Mouse (Mus musculus): ENCODE results near the gene Fbxl13.
"Not testable (repeated sequence)": the region's sequence is repeated elsewhere in the genome, so short reads cannot be mapped to it uniquely, and the experiment has no call there.

Fbxl13 gene

DNA sequence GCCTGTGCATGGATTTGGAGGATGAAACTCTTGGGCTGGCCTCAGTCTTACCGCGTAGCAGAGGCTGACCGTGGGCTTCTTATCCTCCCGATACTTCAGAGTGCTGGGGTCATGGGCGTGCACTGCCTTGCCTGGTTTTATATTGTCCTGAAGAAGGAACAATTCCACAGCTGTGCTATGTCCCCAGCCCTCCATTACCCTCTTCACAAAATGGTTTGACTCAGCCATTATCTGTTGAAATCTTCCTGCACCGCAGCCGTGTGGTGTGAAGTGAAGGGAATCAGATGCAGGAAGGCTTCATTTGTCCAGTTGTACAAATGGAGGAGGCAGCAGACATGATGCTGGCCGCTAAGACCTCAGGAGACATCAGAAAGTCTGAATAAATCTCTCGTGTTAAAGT lies 11.5 kb upstream of the Fbxl13 start:
- no peak for DNase-seq (ENCODE audit: low spot score)

DNA sequence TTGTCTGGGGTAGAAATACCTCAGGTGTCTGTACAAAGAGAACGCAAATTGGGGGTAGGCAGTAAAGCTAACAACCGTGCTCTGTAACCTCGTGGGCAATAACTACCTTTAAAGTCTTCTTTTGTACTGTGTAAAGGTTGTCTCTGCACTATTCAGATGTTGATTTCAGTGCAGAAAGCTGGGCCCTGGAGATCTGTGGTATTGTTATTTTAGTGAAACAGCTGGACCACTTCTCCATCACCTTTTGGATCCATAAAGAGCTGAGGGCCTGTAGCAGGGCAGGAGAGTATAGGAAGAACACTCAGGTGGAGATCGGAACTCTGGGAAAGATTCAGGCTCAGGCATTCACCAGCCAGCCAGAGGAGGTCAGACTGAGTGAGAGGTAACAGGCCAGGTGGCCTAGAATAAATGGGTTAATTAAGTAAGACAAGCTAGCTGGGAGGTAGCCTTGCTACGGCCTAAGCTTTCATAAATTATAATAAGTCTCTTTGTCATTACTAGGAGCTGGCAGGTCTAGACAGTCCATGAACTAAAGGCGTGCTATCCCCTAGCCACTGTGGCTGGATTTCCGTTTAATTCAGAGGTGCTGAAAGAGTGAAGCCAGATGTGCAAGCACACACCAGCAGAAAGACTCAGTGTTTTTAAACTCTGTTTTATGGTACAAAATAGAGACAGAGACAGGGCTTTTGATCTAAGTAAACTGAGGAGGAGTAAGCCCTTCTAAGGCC lies 6.6 kb upstream of the Fbxl13 start:
- no peak for DNase-seq (ENCODE audit: low spot score)

DNA sequence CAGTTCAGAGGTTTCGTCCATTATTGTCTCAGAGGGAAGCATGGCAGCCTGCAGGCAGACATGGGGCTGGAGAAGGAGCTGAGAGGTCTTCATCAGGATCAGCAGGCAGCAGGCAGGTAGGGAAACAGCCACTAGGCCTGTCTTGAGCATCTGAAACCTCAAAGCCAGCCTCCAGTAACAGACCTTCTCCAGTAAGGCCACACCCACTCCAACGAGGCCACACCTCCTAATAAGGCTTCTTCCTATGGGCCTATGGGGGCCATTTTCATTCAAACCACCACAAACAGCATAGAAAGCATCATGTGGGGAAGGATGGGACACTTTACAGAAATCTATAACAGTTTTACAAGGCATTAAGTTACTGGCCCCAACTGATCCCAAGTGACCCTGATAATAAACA lies 5.3 kb upstream of the Fbxl13 start:
- no peak for DNase-seq (ENCODE audit: low spot score)

DNA sequence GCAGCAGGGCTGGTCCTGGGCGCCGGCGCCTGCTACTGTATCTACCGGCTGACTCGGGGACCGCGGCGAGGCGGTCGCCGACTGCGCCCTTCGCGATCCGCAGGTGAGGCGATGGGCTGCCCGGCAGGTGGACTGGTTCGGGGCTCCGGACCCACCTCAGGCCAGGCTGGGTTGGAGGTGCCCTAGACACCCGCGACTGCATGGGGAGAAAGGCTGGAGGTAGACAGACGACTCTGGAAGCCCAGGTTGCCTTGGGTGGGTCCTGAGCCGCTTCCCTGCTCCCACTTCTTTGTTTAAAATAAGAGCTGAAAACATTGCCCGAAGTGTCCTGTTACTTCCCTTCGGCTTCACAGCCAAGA lies 678 bp upstream of the Fbxl13 start:
- no peak for DNase-seq (ENCODE audit: low spot score)

DNA sequence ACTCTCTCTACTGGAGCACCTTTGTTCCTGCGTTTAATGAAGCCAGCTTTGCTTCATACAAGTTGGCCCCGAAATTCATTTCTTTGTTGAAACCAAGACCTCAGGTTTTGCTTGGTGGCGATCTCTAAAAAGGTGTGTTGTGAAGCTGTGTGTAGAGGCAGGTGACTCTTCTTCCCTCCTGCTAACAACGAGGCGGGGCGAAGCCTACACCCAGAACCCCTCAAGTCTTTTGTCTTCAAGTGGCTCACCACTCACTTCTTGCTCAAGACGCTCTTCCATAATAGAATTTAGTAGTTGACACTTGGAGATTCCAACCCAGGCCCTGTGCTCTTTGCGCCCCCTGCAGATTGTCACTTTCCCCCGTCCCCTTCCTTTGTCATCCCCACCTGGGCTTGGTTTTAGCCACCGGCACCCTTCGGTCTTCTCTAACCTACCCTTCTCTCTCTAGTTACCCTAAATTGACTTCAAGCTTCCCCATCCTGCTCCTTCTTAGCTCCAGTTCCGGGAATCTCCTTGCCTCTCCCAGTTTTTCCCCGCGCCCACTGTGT lies 469 bp downstream of the Fbxl13 start:
- no peak for DNase-seq (ENCODE audit: low spot score)

DNA sequence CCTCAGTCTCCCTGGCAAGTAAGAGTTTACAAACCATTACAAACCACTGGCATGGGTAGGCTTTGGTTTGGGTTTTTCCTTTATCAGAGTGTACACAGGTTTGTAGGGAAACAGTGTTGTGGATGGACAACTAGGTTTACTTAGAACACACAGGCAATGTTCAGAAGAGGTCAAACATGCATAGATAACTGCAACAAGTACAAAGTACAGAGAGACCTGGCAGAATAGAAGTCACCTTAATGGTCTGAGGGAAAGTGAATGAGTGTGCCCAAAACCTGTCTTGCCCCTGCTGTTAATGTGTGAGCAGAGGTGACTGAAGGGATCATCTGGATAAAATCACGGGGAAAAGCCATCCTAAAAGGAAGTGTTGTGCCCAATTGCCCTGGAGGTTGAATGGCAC lies 1.8 kb downstream of the Fbxl13 start:
- DNase-seq (ENCODE audit: low spot score) = no peak

DNA sequence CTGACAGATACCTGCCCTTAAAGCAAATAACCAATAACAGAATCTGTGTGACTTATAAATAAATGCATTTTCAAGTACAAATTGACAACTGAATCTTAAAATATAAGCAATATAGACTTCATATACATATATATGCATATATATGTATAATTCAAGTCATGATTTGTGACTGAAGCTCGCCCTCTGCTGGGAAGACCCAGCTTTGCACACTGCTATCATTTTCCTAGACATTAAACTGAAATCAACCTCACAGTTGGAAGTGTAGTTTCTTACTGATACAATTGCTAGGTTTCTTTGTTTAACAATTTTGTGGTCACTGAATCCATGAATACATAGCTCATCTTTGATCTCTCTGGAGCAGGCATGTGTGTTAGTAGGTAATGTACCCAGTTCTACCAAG lies 4.5 kb downstream of the Fbxl13 start:
- peak; percentile 64 for DNase-seq (ENCODE audit: low spot score)

DNA sequence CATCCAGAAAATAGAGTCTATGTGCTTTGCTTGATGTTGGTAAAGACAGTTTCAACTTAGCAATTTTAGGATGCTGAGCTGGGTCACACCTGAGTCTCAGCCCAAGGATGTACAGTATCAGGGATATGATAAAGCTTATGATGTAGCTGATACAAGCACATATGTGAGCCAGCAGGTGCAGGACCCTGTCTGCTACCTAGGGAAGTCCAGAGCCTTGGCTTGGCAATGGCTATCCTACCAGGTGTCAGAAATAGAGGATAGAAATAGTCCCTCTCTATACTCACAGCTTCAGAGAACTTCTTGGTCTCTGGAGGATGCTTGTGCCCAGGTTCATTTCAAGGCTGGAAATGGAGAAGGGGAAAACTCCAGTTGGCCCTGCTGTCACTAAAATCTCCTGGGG lies 19.5 kb downstream of the Fbxl13 start:
- no peak for DNase-seq (ENCODE audit: low spot score)

DNA sequence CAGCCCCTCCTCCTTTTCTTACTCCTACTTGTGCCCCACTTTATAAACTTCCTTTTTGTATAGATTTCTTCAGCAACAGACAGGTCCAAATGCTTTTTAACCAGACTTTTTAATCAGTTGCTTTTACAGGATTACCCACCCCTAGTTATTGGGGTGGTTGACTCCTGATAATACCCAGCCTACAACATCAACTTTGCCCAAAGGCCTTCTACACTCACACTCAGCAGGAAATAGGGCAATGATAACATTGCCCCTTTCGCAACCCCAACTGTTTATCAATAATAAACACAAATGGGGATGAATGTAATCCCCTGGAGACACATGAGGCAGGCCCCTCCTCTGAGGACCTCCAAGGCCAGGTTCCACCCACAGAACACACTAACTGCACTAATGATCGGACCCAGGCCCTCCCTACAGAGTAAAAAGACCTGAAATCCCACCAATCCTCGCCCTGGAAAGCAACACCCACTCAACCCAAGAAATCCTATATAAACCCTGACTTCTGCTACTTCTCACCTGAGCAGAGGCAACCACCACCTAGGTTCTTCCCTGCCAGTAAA lies 28.9 kb downstream of the Fbxl13 start:
- no peak for DNase-seq (ENCODE audit: low spot score)

DNA sequence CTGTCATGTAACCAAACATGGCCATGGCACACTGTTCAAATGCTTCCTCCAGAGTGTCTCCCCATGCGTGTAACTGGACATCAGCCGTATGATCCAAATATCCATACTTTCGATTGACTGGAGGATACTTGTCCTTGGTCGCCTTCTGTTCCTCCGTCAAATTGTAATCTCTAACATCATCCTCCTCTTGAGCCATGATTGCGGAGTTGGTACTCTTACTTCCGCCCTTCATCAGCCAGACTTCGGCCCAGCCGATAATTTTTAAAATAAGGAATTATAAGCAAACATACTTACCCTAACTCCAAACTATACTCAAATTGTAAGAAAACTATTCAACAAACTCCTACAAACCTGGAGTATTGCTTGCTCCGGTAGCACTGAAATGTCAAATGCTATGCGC lies 31.1 kb downstream of the Fbxl13 start:
- DNase-seq (ENCODE audit: low spot score) = not testable (repeated sequence)

DNA sequence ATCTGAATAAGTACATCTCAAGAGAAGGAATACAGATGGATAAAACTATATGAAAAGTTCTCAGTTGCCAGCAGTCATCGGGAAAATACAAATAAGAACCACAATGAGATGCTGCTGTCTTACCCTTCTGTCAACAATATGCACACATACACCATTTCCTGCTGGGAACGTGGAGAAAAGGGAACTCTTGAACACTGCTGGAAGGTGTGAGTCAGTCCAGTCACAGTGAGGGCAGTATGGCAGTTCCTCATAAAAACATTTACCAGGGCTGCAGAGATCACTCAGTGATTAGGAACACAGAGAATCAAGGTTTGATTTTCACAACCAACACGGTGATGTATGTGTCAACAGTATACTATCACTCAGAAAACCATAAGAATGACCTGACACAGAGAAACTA lies 34.4 kb downstream of the Fbxl13 start:
- DNase-seq (ENCODE audit: low spot score) = no peak

DNA sequence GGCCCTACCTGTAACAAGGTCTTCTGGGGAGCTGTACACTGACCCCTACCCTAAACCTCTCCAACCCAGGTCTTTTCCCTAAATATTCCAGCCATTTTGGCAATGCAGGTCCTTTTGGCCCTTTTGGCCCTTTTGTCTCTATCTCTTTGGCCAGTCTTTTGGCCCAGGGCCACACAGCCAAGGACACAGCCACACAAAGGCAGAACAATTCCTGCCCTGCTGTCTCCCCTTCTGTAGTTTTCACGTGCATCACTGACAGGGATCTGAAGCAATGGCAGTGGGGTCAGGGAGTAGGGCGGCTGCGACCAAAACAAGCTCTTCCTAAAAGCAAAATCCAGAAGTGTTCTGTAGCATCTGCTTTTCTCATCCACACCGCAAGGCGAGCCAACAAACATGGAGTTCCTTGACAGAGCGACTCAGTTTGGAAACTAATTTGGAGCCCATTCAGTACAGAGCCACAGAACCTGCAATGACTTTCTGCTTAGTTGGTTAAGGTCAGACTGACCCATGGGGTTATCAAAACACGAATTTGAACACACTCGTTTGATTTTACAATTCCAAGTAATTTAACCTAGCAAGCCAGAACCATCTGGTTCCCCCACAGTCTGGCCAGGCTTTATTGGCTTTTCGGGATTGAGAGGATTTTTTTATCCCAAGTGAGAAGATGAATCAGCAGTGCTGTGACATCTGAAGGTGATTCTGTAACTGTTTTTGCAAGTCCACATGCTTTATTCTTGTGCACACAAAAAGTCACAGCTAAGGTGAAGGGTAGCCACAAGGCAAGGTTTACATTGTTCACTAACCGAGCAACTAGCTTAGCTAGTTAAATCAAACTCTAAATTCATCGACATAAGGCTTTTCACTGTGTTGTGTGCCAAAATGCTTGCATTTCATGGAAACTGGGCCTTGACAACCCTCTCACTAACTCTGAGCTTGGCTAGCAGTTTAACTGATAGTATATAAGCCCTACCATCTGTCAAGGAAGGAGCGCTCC lies 36.8 kb downstream of the Fbxl13 start:
- DNase-seq (ENCODE audit: low spot score) = peak; percentile 23

DNA sequence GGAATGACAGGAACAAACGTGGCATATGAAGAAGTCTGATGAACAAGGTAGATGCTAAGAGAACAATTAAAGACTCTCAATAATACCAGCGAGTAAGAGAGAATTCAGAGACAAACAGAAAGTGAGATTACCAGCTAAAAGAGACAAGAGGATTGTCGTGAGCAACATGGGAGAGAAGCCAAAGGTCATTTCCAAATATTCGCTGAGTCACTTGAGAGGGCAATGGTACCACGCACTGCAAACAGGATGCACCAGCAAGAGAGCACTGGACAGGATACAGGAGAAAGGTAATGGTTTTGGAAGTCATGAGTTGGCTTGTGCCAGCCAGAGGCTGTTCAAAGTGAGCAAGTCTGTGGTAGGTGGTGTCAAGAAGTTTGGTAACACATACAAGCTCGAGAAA lies 39.5 kb downstream of the Fbxl13 start:
- DNase-seq (ENCODE audit: low spot score) = no peak

DNA sequence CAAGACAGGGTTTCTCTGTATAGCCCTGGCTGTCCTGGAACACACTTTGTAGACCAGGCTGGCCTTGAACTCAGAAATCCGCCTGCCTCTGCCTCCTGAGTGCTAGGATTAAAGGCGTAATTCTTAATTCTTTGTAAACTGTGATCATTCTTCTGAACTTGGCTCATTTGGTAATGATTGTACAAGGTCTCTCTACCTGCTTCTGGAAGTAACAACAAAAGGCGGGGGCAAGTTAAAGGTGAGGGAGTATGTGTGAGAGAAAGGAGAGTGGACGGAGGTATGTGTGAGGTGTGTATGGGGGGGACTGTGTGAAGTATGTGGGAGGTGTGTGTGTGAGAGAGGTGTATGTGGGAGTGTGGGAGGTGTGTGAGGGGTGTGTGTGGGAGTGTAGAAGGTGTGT lies 45.5 kb downstream of the Fbxl13 start:
- no peak for DNase-seq (ENCODE audit: low spot score)

DNA sequence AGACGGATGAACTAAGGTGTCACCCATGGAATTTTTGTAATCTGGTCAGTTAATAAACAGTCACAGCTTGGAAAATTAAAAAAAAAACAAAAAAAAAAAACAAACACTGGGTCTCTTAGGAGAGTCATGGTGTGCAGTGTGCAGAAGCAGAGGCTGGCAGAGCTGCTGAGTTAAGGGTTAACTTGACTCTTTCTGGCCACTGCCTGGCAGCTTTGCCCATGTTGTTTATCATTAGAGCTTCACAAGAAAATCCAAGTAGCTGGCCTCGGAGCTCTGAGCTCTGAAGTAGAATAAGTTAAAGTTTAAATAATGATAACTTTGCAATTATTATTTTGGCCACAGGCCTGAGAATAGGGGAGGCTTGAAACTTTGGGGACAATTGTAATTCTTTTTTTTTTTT lies 45.9 kb downstream of the Fbxl13 start:
- not testable (repeated sequence) for DNase-seq (ENCODE audit: low spot score)

DNA sequence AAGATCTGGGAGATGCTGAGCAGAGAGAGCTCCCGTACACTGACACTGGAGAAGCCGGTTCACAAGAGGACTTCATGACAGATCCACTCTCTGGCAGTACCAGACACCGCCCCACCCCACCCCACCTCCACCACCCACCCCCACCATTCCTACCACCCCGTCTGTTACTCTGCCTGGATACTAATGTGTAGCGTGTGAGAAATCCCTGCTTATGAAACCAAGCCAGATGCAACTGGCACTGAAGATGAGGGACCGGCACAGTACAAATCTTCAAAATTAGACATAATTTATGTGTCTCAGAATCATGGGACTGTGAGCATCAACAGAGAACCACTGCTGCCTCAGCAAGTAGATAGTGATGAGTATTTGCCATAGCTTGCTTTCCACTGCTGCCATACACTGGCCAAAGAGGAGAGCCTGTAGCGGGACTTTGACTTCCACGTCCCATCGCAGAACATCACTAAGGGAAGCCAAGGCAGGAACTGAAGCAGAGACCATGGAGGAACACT lies 52.2 kb downstream of the Fbxl13 start:
- no peak for DNase-seq (ENCODE audit: low spot score)

DNA sequence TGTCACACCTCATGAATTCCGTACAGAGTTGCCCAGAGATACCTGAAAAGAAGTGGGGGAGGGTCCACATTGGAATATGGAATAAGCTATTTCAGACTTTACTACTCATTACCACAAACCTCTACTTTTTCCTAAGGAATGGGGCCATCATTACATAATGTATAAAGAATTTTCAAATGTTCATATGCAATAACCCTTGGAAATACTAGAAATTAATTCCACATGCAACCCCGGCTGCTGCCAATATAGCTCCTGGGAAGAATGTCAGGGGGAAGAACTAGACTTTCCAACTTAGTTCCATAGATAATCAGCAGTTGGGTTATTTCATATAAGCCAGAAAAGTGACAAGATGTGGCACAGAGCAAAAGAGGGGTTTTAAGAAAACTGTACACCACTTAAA lies 53.3 kb downstream of the Fbxl13 start:
- no peak for DNase-seq (ENCODE audit: low spot score)

DNA sequence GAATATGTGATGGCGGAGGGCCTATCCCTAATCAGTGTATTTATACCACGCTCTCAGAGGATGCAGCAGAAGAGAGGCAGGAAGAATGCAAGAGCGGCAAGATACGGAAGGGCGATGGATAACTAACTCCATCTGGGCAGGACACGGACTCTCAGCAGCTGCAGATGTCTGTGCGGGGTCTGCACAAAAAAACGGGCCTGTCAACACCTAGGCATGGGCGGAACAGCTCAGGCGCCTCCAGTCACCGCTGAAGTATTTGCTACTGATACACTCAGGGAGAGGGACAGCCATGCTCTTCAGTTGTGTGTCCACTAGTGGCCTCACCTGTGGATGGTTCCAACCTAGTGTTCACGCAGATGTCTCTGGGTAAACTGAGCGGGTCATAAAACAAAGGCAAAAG lies 57.2 kb downstream of the Fbxl13 start:
- no peak for DNase-seq (ENCODE audit: low spot score)

DNA sequence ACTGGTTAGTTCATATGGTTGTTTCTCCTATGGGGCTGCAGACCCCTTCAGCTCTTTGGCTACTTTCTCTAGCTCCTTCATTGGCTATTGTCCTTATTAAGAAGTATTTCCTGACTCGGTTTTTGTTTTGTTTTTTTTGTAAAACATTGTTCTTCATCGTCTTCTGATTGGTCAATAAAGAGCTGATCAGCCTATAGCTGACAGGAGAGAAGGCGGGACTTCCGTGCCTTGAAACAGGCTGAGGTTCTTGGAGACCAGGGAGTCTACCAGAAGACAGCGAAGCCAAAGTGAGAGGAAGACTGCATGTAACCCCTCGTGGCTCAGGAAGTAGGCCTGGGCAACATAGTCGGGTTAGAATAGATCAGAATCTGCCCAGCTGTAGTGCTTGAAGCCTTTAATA lies 57.8 kb downstream of the Fbxl13 start:
- no peak for DNase-seq (ENCODE audit: low spot score)

DNA sequence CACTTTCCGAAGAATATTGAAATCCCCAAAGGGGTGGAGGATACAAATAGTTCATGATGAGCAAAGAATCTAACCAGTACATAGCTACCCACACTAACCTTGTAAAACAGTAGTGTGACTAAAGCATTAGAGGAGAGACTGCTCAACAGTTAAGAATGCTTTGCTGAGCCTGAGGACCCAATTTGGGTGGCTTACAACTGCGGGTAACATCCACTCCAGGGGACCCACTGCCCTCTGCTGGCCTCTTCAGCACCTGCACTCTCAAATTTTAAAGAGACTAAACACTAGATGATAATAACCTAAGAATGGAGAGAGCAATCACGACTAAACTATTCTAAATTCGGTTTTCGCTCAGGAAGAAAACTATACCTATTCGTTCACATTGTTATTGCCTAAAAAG lies 58.7 kb downstream of the Fbxl13 start:
- DNase-seq (ENCODE audit: low spot score) = peak; percentile 74

DNA sequence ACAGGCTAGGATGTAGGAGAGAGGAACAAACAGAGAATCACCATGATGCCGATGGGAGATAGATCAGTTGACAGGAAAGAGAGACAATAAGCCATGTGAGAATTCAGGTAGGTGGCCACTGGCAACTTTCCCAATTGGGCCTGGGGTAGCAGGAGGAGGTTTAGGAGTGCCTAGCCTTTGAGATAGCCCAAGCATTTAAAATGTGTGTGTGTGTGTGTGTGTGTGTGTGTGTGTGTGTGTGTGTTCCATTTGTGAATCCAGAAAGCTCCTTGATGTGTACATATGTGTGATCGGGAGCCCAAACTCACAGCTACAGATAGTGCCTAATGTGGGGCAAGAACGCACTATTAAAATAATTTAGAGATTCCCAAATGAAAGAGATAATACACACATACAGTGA lies 67.3 kb downstream of the Fbxl13 start:
- no peak for DNase-seq (ENCODE audit: low spot score)

DNA sequence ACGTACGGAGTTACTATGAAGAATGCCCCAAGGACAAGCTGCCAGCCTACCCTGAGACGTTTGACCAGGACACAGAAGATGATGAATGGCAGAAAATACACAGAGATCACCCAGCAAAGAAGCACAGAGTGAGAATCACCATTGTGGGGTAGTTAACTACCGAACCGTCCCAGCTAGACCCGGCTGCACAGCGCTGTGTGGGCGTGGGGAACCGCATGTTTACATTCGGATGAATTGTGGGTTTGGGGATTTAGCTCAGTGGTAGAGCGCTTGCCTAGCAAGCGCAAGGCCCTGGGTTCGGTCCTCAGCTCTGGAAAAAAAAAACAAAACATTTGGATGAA lies 70.3 kb downstream of the Fbxl13 start:
- DNase-seq (ENCODE audit: low spot score) = no peak

Measured in embryo, embryonic 10.5 days (tissue).